Mouse (Mus musculus): ENCODE measurements at regions not wholly inside any gene's neighbourhood (a gene's known extent, or its start where the extent isn't known, plus 50 kb on each side); places are given as distances from the start of the nearest gene placed in this dataset.
"Not testable (repeated sequence)": the region's sequence is repeated elsewhere in the genome, so short reads cannot be mapped to it uniquely, and the experiment has no call there.

- DNase-seq (ENCODE audit: extremely low read depth, low read depth): no peak
These were observed 758.5 kb downstream of the Robo2 start for GRCm38 (mm10) chr16:73652976-73653690.

GRCm38 (mm10) chr16:73647201-73647782 is 764.3 kb downstream of the Robo2 start:
- DNase-seq (ENCODE audit: extremely low read depth, low read depth): no peak

- DNase-seq (ENCODE audit: extremely low read depth, low read depth): no peak
These were observed 798.6 kb downstream of the Robo2 start for GRCm38 (mm10) chr16:73613017-73613416.

- no peak for DNase-seq (ENCODE audit: extremely low read depth, low read depth)
These were observed 820.2 kb downstream of the Robo2 start for GRCm38 (mm10) chr16:73591421-73591820.

- no peak for DNase-seq (ENCODE audit: extremely low read depth, low read depth)
These were observed 850.4 kb downstream of the Robo2 start for GRCm38 (mm10) chr16:73561216-73561615.

- no peak for DNase-seq (ENCODE audit: extremely low read depth, low read depth)
These were observed 854.7 kb downstream of the Robo2 start for GRCm38 (mm10) chr16:73556940-73557339.

GRCm38 (mm10) chr16:73543651-73544050 is 868.0 kb downstream of the Robo2 start:
- DNase-seq (ENCODE audit: extremely low read depth, low read depth): no peak

- no peak for DNase-seq (ENCODE audit: extremely low read depth, low read depth)
These were observed 873.6 kb downstream of the Robo2 start for GRCm38 (mm10) chr16:73538040-73538439.

GRCm38 (mm10) chr16:73537541-73537940 is 874.1 kb downstream of the Robo2 start:
- no peak for DNase-seq (ENCODE audit: extremely low read depth, low read depth)

- DNase-seq (ENCODE audit: extremely low read depth, low read depth): no peak
These were observed 881.4 kb downstream of the Robo2 start for GRCm38 (mm10) chr16:73530191-73530590.

GRCm38 (mm10) chr16:73522931-73523330 is 888.7 kb downstream of the Robo2 start:
- not testable (repeated sequence) for DNase-seq (ENCODE audit: extremely low read depth, low read depth)

- no peak for DNase-seq (ENCODE audit: extremely low read depth, low read depth)
These were observed 906.9 kb downstream of the Robo2 start for GRCm38 (mm10) chr16:73504759-73505158.

GRCm38 (mm10) chr16:73498636-73499208 is 912.9 kb downstream of the Robo2 start:
- DNase-seq (ENCODE audit: extremely low read depth, low read depth): no peak

- DNase-seq (ENCODE audit: extremely low read depth, low read depth): no peak
These were observed 928.3 kb downstream of the Robo2 start for GRCm38 (mm10) chr16:73483214-73483856.

- DNase-seq (ENCODE audit: extremely low read depth, low read depth): no peak
These were observed 929.4 kb downstream of the Robo2 start for GRCm38 (mm10) chr16:73482176-73482575.

- no peak for DNase-seq (ENCODE audit: extremely low read depth, low read depth)
These were observed 938.1 kb downstream of the Robo2 start for GRCm38 (mm10) chr16:73473502-73473901.

- no peak for DNase-seq (ENCODE audit: extremely low read depth, low read depth)
These were observed 940.1 kb downstream of the Robo2 start for GRCm38 (mm10) chr16:73471547-73471946.

GRCm38 (mm10) chr16:73470535-73470934 is 941.1 kb downstream of the Robo2 start:
- DNase-seq (ENCODE audit: extremely low read depth, low read depth): no peak

GRCm38 (mm10) chr16:73466296-73466695 is 945.3 kb downstream of the Robo2 start:
- DNase-seq (ENCODE audit: extremely low read depth, low read depth): no peak

- DNase-seq (ENCODE audit: extremely low read depth, low read depth): no peak
These were observed 949.1 kb downstream of the Robo2 start for GRCm38 (mm10) chr16:73462516-73462915.

GRCm38 (mm10) chr16:73450634-73451245 is 960.9 kb downstream of the Robo2 start:
- no peak for DNase-seq (ENCODE audit: extremely low read depth, low read depth)

GRCm38 (mm10) chr16:73449836-73450235 is 961.8 kb downstream of the Robo2 start:
- DNase-seq (ENCODE audit: extremely low read depth, low read depth): no peak

All from MEL-GATA-1-ER (cell line).